Mouse (Mus musculus): ENCODE results near the gene Nbas. TPM values are rescaled to one million over a fixed set of nuclear protein-coding genes. Genes with fewer than 3 reads are reported as not detected.

Nbas gene
- polyA plus RNA-seq, 1 experiment from 2014 or later: 11.5 TPM

GRCm38 (mm10) chr12:13389644-13390043 lies 120.7 kb downstream of the Nbas start:
- H3K27me3 ChIP-seq (replicated peaks): no peaks in the 10 kb centered on the region
- no peak overlapping the region for H3K9ac ChIP-seq
- no peak for ATAC-seq (ENCODE audit: insufficient number of reproducible peaks, low FRiP score)
- no peak overlapping the region for H3K4me2 ChIP-seq
- H3K4me1 ChIP-seq (replicated peaks): no peaks in the 10 kb centered on the region
- peaks cover 10% of the 10 kb centered on the region; the same call in 1 of the 2 replicates for H3K36me3 ChIP-seq
- no peaks in the 10 kb centered on the region for H3K9me3 ChIP-seq (replicated peaks)
- WGBS: 60% methylated on average over 1 of the region's 1 CpGs
- no peak overlapping the region for H3K4me3 ChIP-seq
- H3K27ac ChIP-seq (ENCODE audit: poor library complexity, severe bottlenecking): no peak overlapping the region

GRCm38 (mm10) chr12:13410191-13410590 lies 141.3 kb downstream of the Nbas start:
- Histone ChIP-seq H3K36me3 (0 out of 2 replicates have a peak, but pooled peaks cover 2% of the 10 kb centered on the region), H3K9me3 (replicated peaks) (no peaks in the 10 kb centered on the region), H3K4me3 (no peak overlapping the region), H3K4me1 (replicated peaks) (no peaks in the 10 kb centered on the region), H3K4me2 (no peak overlapping the region), H3K9ac (no peak overlapping the region), H3K27me3 (replicated peaks) (no peaks in the 10 kb centered on the region), H3K27ac (ENCODE audit: poor library complexity, severe bottlenecking) (no peak overlapping the region)
- ATAC-seq (ENCODE audit: insufficient number of reproducible peaks, low FRiP score): no peak

GRCm38 (mm10) chr12:13418651-13419050 lies 149.7 kb downstream of the Nbas start:
- Histone ChIP-seq H3K27me3 (replicated peaks) (no peaks in the 10 kb centered on the region), H3K4me1 (replicated peaks) (no peaks in the 10 kb centered on the region), H3K27ac (ENCODE audit: poor library complexity, severe bottlenecking) (no peak overlapping the region), H3K9ac (no peak overlapping the region), H3K36me3 (peaks cover 18% of the 10 kb centered on the region), H3K4me3 (no peak overlapping the region), H3K4me2 (no peak overlapping the region), H3K9me3 (replicated peaks) (no peaks in the 10 kb centered on the region)
- 76% methylated on average over 2 of the region's 2 CpGs for WGBS
- no peak for ATAC-seq (ENCODE audit: insufficient number of reproducible peaks, low FRiP score)

GRCm38 (mm10) chr12:13430219-13430618 lies 161.3 kb downstream of the Nbas start:
- H3K4me2 ChIP-seq: no peak overlapping the region
- no peak for ATAC-seq (ENCODE audit: insufficient number of reproducible peaks, low FRiP score)
- 78% methylated on average over 1 of the region's 1 CpGs for WGBS
- H3K9ac ChIP-seq: no peak overlapping the region
- H3K4me1 ChIP-seq (replicated peaks): no peaks in the 10 kb centered on the region
- H3K36me3 ChIP-seq: peaks cover 17% of the 10 kb centered on the region
- peaks cover 3% of the 10 kb centered on the region; the same call in 1 of the 2 replicates for H3K9me3 ChIP-seq (replicated peaks)
- no peaks in the 10 kb centered on the region for H3K27me3 ChIP-seq (replicated peaks)
- H3K4me3 ChIP-seq: no peak overlapping the region
- H3K27ac ChIP-seq (ENCODE audit: poor library complexity, severe bottlenecking): no peak overlapping the region

- Histone ChIP-seq H3K4me3 (no peak overlapping the region), H3K27me3 (replicated peaks) (no peaks in the 10 kb centered on the region), H3K36me3 (no peaks in the 10 kb centered on the region), H3K9me3 (replicated peaks) (no peaks in the 10 kb centered on the region), H3K4me1 (replicated peaks) (0 out of 2 replicates have a peak, but pooled peaks cover 4% of the 10 kb centered on the region), H3K9ac (no peak overlapping the region), H3K4me2 (no peak overlapping the region), H3K27ac (ENCODE audit: poor library complexity, severe bottlenecking) (no peak overlapping the region)
- no peak for ATAC-seq (ENCODE audit: insufficient number of reproducible peaks, low FRiP score)
- WGBS: 67% methylated on average over 4 of the region's 4 CpGs
These were observed 175.9 kb downstream of the Nbas start for GRCm38 (mm10) chr12:13444653-13445431.

- Histone ChIP-seq H3K4me3 (no peak overlapping the region), H3K27me3 (replicated peaks) (no peaks in the 10 kb centered on the region), H3K4me1 (replicated peaks) (0 out of 2 replicates have a peak, but pooled peaks cover 4% of the 10 kb centered on the region), H3K9ac (no peak overlapping the region), H3K27ac (ENCODE audit: poor library complexity, severe bottlenecking) (no peak overlapping the region), H3K4me2 (no peak overlapping the region), H3K9me3 (replicated peaks) (no peaks in the 10 kb centered on the region), H3K36me3 (no peaks in the 10 kb centered on the region)
- ATAC-seq (ENCODE audit: insufficient number of reproducible peaks, low FRiP score): peak; percentile 63
- WGBS: 65% methylated on average over 2 of the region's 2 CpGs
These were observed 176.6 kb downstream of the Nbas start for GRCm38 (mm10) chr12:13445486-13446065.

GRCm38 (mm10) chr12:13448916-13449315 lies 180.0 kb downstream of the Nbas start:
- Histone ChIP-seq H3K4me3 (no peak overlapping the region), H3K9ac (no peak overlapping the region), H3K36me3 (no peaks in the 10 kb centered on the region), H3K4me2 (no peak overlapping the region), H3K4me1 (replicated peaks) (0 out of 2 replicates have a peak, but pooled peaks cover 4% of the 10 kb centered on the region), H3K27ac (ENCODE audit: poor library complexity, severe bottlenecking) (no peak overlapping the region), H3K27me3 (replicated peaks) (no peaks in the 10 kb centered on the region), H3K9me3 (replicated peaks) (no peaks in the 10 kb centered on the region)
- ATAC-seq (ENCODE audit: insufficient number of reproducible peaks, low FRiP score): no peak
- 90% methylated on average over 2 of the region's 2 CpGs for WGBS

GRCm38 (mm10) chr12:13452050-13452449 lies 183.1 kb downstream of the Nbas start:
- ATAC-seq (ENCODE audit: insufficient number of reproducible peaks, low FRiP score): no peak
- Histone ChIP-seq H3K36me3 (peaks cover 2% of the 10 kb centered on the region; the same call in 1 of the 2 replicates), H3K9me3 (replicated peaks) (no peaks in the 10 kb centered on the region), H3K4me3 (no peak overlapping the region), H3K4me1 (replicated peaks) (no peaks in the 10 kb centered on the region), H3K4me2 (no peak overlapping the region), H3K27ac (ENCODE audit: poor library complexity, severe bottlenecking) (no peak overlapping the region), H3K27me3 (replicated peaks) (no peaks in the 10 kb centered on the region), H3K9ac (no peak overlapping the region)
- 54% methylated on average over 2 of the region's 2 CpGs for WGBS

GRCm38 (mm10) chr12:13460223-13460853 lies 191.4 kb downstream of the Nbas start:
- Histone ChIP-seq H3K9ac (no peak overlapping the region), H3K4me1 (replicated peaks) (peaks cover 3% of the 10 kb centered on the region; the same call in 1 of the 2 replicates), H3K27me3 (replicated peaks) (no peaks in the 10 kb centered on the region), H3K27ac (ENCODE audit: poor library complexity, severe bottlenecking) (no peak overlapping the region), H3K9me3 (replicated peaks) (no peaks in the 10 kb centered on the region), H3K4me3 (no peak overlapping the region), H3K4me2 (no peak overlapping the region), H3K36me3 (peaks cover 2% of the 10 kb centered on the region; the same call in 1 of the 2 replicates)
- 82% methylated on average over 6 of the region's 6 CpGs for whole genome bisulfite sequencing
- no peak for ATAC-seq (ENCODE audit: insufficient number of reproducible peaks, low FRiP score)

GRCm38 (mm10) chr12:13461558-13462153 lies 192.7 kb downstream of the Nbas start:
- H3K4me3 ChIP-seq: no peak overlapping the region
- no peak for ATAC-seq (ENCODE audit: insufficient number of reproducible peaks, low FRiP score)
- H3K4me1 ChIP-seq (replicated peaks): peaks cover 3% of the 10 kb centered on the region; the same call in 1 of the 2 replicates
- H3K4me2 ChIP-seq: no peak overlapping the region
- no peak overlapping the region for H3K9ac ChIP-seq
- 58% methylated on average over 9 of the region's 9 CpGs for WGBS
- no peak overlapping the region for H3K27ac ChIP-seq (ENCODE audit: poor library complexity, severe bottlenecking)
- no peaks in the 10 kb centered on the region for H3K9me3 ChIP-seq (replicated peaks)
- no peaks in the 10 kb centered on the region for H3K36me3 ChIP-seq
- H3K27me3 ChIP-seq (replicated peaks): no peaks in the 10 kb centered on the region

- no peaks in the 10 kb centered on the region for H3K27me3 ChIP-seq (replicated peaks)
- no peak overlapping the region for H3K27ac ChIP-seq (ENCODE audit: poor library complexity, severe bottlenecking)
- H3K4me2 ChIP-seq: no peak overlapping the region
- no peak overlapping the region for H3K9ac ChIP-seq
- WGBS: 91% methylated on average over 6 of the region's 6 CpGs
- ATAC-seq (ENCODE audit: insufficient number of reproducible peaks, low FRiP score): no peak
- no peaks in the 10 kb centered on the region for H3K9me3 ChIP-seq (replicated peaks)
- H3K36me3 ChIP-seq: no peaks in the 10 kb centered on the region
- H3K4me3 ChIP-seq: no peak overlapping the region
- H3K4me1 ChIP-seq (replicated peaks): peaks cover 3% of the 10 kb centered on the region; the same call in 1 of the 2 replicates
These were observed 193.5 kb downstream of the Nbas start for GRCm38 (mm10) chr12:13462397-13462796.
